Mouse (Mus musculus): Measurements from ENCODE around the gene Neo1. TPM values are rescaled to one million over a fixed set of nuclear protein-coding genes. Genes with fewer than 3 reads are reported as not detected.

Gene Neo1
- polyA plus RNA-seq, 1 experiment from 2014 or later = 22.9 TPM

DNA sequence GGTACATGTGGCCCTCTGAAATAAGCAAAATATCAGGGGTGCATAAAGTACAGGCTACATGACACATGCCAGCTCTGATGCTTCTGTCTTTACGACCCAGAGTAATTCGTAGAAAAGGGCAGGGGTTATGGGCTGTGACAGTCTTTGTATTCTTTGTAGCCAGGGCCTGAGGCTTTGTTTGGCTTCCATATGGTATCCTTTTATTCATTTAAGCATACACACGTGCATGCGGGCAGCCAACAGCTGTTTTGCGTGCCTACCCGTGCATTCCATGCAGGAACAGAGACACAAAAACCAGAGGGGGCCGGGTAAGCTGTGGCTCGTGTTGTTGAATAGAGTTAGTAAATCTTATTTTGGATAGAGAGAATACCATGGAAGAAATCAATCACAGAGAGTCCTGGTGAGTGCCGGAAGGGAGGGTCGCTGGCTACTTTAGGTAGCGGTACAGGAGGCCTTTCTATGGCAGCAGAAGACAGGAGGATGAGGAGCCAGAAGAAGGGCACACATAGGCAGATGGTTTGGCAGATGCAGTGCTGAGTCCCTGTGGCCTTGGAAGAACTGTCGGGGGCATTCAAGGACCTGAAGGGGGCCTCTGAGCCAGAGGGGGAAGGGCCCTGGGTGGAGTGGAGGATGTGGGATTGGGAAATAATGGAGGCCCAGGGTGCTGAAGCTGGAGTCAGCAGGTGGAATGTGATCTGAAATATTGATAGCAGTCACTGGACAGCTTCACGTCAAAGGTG, 186.5 kb downstream of the Neo1 start:
- WGBS = 76% methylated on average over 13 of the region's 13 CpGs
- no peaks in the 10 kb centered on the region for H3K27me3 ChIP-seq
- no peak overlapping the region for H3K27ac ChIP-seq
- H3K4me3 ChIP-seq = no peak overlapping the region
- no peak overlapping the region for H3K4me2 ChIP-seq
- ATAC-seq (replicated peaks; ENCODE audit: insufficient number of reproducible peaks, insufficient read depth, low FRiP score, low read depth) = no peak
- no peaks in the 10 kb centered on the region for H3K9me3 ChIP-seq (replicated peaks)
- H3K9ac ChIP-seq = no peak overlapping the region
- H3K36me3 ChIP-seq = no peaks in the 10 kb centered on the region
- H3K4me1 ChIP-seq (replicated peaks) = peaks cover 26% of the 10 kb centered on the region

DNA sequence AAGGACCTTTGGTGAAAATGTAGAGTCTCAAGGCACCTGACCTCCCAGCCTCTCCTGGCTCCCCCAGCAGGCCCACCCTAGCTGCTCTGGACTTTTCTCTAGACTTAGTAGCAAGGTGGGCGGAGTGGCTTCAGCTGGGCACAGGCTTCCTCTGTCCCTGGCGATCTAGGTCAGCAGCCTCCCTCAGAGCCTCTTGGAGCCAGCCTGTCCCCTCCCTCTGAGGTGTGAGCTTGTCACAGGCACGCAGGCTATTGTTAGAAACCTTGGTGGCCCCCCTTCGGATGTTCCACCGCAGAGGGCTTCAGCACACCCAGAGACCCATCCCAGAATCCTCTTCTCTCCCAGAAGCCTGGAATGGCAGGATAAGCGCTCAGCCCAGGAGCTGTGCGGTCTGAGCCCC, 188.6 kb downstream of the Neo1 start:
- Histone ChIP-seq H3K27ac (peak overlapping the region; percentile 70), H3K27me3 (no peaks in the 10 kb centered on the region), H3K9me3 (replicated peaks) (no peaks in the 10 kb centered on the region), H3K4me2 (peak overlapping the region; percentile 45), H3K4me1 (replicated peaks) (peaks cover 33% of the 10 kb centered on the region), H3K4me3 (no peak overlapping the region), H3K36me3 (no peaks in the 10 kb centered on the region), H3K9ac (0 out of 2 replicates have a peak overlapping the region, but pooled peaks have one; percentile 16)
- 34% methylated on average over 7 of the region's 7 CpGs for WGBS
- ATAC-seq (replicated peaks; ENCODE audit: insufficient number of reproducible peaks, insufficient read depth, low FRiP score, low read depth) = peak; percentile 78

DNA sequence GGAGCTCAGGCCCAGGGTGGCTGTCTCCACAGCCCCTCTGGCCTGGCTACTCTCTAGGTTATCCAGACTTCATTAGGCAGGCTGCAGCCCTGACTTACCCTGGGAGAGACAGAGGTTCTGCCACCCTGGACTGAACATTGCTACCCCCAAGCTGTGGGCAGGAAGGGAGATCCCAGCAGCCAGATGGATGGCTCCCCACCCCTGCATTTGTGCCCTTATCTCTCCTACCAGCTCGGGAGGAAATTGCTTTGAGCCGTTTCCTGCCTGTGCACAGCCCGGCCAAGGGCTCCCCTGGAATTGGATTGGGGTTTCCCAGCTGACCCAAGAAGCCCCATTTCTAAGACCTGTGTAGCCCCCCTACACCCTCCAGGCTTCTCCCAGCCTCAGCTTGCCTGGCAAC, 189.2 kb downstream of the Neo1 start:
- Histone ChIP-seq H3K9me3 (replicated peaks) (no peaks in the 10 kb centered on the region), H3K36me3 (no peaks in the 10 kb centered on the region), H3K4me2 (peak overlapping the region; percentile 45; the same call in 1 of the 2 replicates), H3K4me1 (replicated peaks) (peaks cover 37% of the 10 kb centered on the region), H3K9ac (no peak overlapping the region), H3K4me3 (no peak overlapping the region), H3K27me3 (no peaks in the 10 kb centered on the region), H3K27ac (peak overlapping the region; percentile 70)
- 7% methylated on average over 3 of the region's 3 CpGs for WGBS
- ATAC-seq (replicated peaks; ENCODE audit: insufficient number of reproducible peaks, insufficient read depth, low FRiP score, low read depth) = no peak

DNA sequence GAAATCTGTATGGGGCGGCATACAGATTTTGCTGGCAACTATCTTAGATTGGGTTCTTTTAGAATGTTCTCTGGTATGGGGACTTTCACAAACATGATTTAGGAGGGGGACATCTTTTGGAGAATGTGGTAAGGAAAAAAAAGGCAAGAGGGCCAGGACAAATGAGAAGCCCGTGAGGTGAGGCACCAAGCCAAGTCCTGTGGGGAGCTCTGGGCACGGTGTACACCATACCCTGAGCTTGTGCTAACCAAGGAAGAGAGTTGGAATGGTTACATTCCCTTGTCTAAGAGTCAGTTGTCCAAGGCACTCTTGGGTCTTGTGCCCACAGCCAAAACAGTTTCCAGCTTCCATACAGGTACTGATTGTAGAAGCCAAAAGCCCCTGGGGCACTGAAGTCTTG, 191.6 kb downstream of the Neo1 start:
- no peak overlapping the region for H3K9ac ChIP-seq
- H3K4me1 ChIP-seq (replicated peaks) = peaks cover 37% of the 10 kb centered on the region
- H3K27ac ChIP-seq = no peak overlapping the region
- 90% methylated on average over 3 of the region's 3 CpGs for WGBS
- H3K4me3 ChIP-seq = no peak overlapping the region
- no peaks in the 10 kb centered on the region for H3K27me3 ChIP-seq
- no peaks in the 10 kb centered on the region for H3K9me3 ChIP-seq (replicated peaks)
- H3K4me2 ChIP-seq = no peak overlapping the region
- H3K36me3 ChIP-seq = no peaks in the 10 kb centered on the region
- ATAC-seq (replicated peaks; ENCODE audit: insufficient number of reproducible peaks, insufficient read depth, low FRiP score, low read depth) = no peak

DNA sequence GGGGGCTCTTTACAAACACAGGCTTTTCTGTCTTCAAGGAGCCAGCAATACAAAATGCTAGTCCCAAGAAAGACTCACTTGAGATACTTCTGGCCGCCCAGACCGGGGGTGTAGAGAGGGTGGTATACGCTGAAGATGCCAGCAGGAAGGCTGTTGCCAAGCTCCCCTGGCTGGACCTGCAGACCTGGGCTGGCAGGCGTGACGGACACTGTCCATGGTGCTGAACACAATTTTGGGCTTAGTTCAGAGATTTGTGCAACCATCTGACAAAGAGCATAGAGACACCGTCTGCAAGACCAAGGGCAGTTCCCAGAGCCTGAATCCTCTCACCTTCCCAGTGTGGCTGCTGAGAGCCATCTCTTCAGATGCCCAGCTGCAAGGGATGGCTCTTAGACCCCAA, 194.6 kb downstream of the Neo1 start:
- no peak overlapping the region for H3K4me3 ChIP-seq
- H3K9me3 ChIP-seq (replicated peaks) = no peaks in the 10 kb centered on the region
- WGBS = 21% methylated on average over 6 of the region's 6 CpGs
- ATAC-seq (replicated peaks; ENCODE audit: insufficient number of reproducible peaks, insufficient read depth, low FRiP score, low read depth) = no peak
- H3K4me2 ChIP-seq = no peak overlapping the region
- H3K9ac ChIP-seq = no peak overlapping the region
- no peaks in the 10 kb centered on the region for H3K27me3 ChIP-seq
- no peak overlapping the region for H3K27ac ChIP-seq
- peaks cover 39% of the 10 kb centered on the region for H3K4me1 ChIP-seq (replicated peaks)
- no peaks in the 10 kb centered on the region for H3K36me3 ChIP-seq

DNA sequence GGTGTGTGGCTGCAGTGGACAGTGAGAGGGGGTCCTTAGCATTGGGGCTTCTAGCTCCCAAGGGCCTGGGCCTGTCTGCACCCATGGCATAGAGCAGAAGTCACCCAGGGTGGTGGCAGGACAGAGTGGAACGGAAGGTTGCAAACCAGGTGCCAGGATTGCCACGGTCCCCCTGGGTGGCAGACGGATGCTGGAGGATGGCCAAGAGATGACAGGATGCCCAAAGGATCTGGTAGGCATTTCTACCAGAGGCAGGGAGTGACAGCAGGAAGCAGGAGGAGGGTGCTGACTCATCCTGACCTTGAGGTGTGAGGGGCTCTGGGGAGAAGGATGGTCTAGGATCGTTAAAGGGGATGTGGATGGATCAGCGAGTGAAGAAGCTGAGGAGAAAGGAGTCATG, 197.7 kb downstream of the Neo1 start:
- 57% methylated on average over 5 of the region's 5 CpGs for WGBS
- Histone ChIP-seq H3K4me3 (no peak overlapping the region), H3K27me3 (no peaks in the 10 kb centered on the region), H3K9ac (no peak overlapping the region), H3K4me2 (no peak overlapping the region), H3K9me3 (replicated peaks) (no peaks in the 10 kb centered on the region), H3K4me1 (replicated peaks) (peaks cover 50% of the 10 kb centered on the region), H3K36me3 (no peaks in the 10 kb centered on the region), H3K27ac (no peak overlapping the region)
- no peak for ATAC-seq (replicated peaks; ENCODE audit: insufficient number of reproducible peaks, insufficient read depth, low FRiP score, low read depth)

DNA sequence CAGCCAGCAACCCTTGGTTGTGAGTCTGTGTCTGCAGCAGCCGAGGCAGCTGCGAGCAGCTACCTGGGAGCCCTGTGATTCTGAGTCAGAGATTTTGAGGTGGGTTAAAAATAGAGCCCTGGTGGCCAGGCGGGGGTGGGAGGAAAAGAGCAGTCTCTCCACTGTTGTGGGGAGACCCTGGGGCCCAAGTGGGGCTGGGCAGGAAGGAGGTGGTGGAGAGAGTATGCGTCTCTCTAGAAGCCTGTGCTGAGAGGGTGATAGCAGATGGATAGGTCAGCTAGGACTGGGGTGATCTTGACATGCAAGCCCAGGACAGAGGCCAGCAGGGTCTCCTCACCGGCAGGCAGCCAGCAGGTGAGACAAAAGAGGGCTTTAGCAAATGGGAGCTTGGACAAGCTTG, 199.1 kb downstream of the Neo1 start:
- 0 out of 2 replicates have a peak overlapping the region, but pooled peaks have one; percentile 10 for H3K4me2 ChIP-seq
- peaks cover 39% of the 10 kb centered on the region for H3K4me1 ChIP-seq (replicated peaks)
- peak overlapping the region; percentile 68 for H3K27ac ChIP-seq
- ATAC-seq (replicated peaks; ENCODE audit: insufficient number of reproducible peaks, insufficient read depth, low FRiP score, low read depth) = peak; percentile 51; the same call in 1 of the 2 replicates
- no peak overlapping the region for H3K9ac ChIP-seq
- no peak overlapping the region for H3K4me3 ChIP-seq
- H3K27me3 ChIP-seq = no peaks in the 10 kb centered on the region
- no peaks in the 10 kb centered on the region for H3K36me3 ChIP-seq
- 17% methylated on average over 5 of the region's 5 CpGs for WGBS
- no peaks in the 10 kb centered on the region for H3K9me3 ChIP-seq (replicated peaks)

DNA sequence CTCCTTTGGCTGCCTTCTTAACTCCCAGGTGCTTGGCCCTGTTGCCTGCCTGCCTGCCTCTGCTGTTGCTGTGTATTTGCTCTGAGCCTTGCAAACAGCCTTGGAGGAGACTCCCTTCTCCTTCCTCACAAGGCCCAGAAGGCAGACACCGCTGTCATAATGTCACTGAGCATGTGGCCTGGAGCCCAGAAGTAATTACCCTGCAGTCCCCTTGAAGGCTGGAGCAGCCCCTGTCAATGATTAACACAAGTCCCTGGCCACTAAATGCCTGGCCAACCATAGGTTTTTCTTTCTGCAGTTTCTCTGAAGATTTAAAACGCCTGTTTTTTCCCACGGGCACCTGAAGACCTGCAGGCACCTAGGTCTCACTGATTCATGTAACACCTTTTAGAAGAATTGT, 203.3 kb downstream of the Neo1 start:
- H3K27me3 ChIP-seq = no peaks in the 10 kb centered on the region
- no peaks in the 10 kb centered on the region for H3K36me3 ChIP-seq
- ATAC-seq (replicated peaks; ENCODE audit: insufficient number of reproducible peaks, insufficient read depth, low FRiP score, low read depth) = no peak
- no peak overlapping the region for H3K4me2 ChIP-seq
- no peaks in the 10 kb centered on the region for H3K9me3 ChIP-seq (replicated peaks)
- 59% methylated on average over 3 of the region's 3 CpGs for WGBS
- no peak overlapping the region for H3K4me3 ChIP-seq
- no peak overlapping the region for H3K9ac ChIP-seq
- H3K27ac ChIP-seq = no peak overlapping the region
- H3K4me1 ChIP-seq (replicated peaks) = peaks cover 47% of the 10 kb centered on the region

DNA sequence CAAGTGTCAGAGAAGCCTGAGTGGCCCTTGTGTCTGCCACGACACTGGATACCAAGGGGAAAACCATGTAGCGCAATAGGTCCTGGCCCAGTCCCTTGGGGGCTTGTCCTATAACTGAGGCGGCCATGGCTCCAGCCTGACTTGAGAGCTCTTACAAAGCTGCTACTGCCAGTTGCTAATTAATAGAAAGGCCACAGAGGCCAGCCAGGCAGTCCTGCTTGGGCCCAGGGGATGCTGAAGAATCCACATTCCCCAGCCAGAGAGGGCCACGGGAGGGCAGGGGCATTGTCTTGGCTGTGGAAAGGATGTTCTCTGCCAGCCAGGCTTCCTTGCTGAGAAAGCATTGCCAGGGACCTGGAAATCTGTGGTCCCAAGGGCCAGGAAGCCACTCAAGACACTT, 206.6 kb downstream of the Neo1 start:
- WGBS = 43% methylated on average over 4 of the region's 4 CpGs
- no peak overlapping the region for H3K4me2 ChIP-seq
- no peaks in the 10 kb centered on the region for H3K36me3 ChIP-seq
- H3K9me3 ChIP-seq (replicated peaks) = no peaks in the 10 kb centered on the region
- no peak overlapping the region for H3K27ac ChIP-seq
- peaks cover 15% of the 10 kb centered on the region for H3K27me3 ChIP-seq
- H3K9ac ChIP-seq = no peak overlapping the region
- peaks cover 19% of the 10 kb centered on the region for H3K4me1 ChIP-seq (replicated peaks)
- no peak for ATAC-seq (replicated peaks; ENCODE audit: insufficient number of reproducible peaks, insufficient read depth, low FRiP score, low read depth)
- H3K4me3 ChIP-seq = no peak overlapping the region

Other genes starting within 250 kb of the Neo1 start
- gene Hcn4, start 213.0 kb downstream of the Neo1 start, polyA plus RNA-seq (2015; fragmentation: Nextera tagmentation; extraction: Ambion mirVana) = 1.4 and 1.6 TPM in 2 replicates